Mouse (Mus musculus) lung, embryonic 14.5 days (tissue): ENCODE measurements at regions not wholly inside any gene's neighbourhood (a gene's known extent, or its start where the extent isn't known, plus 50 kb on each side); places are given as distances from the start of the nearest gene placed in this dataset.

Experiments
- ATAC-seq: fragments of 200-750 bp; cut with Nextera tagmentation; 2 replicates; pipeline ENCODE4 v1.8.0; 2017; ENCODE audit warnings: mild to moderate bottlenecking, moderate TSS enrichment, moderate library complexity; ENCODE audit not compliant: insufficient read depth
- DNase-seq: peaks from one replicate; pipeline ENCODE4 v3.0.0-alpha.2; 2015
- H3K27ac ChIP-seq: fragments of 300-500 bp; sonication (generic); 2 replicates; pipeline ENCODE4 v1.5.1; 2014; ENCODE audit warnings: low read depth, mild to moderate bottlenecking, moderate library complexity
- H3K27me3 ChIP-seq: fragments of 300-500 bp; sonication (generic); 2 replicates; pipeline ENCODE4 v1.6.1; 2014; ENCODE audit warnings: low read length, control low read depth; ENCODE audit not compliant: insufficient read depth
- H3K36me3 ChIP-seq: fragments of 300-500 bp; sonication (generic); 2 replicates; pipeline ENCODE4 v1.6.1; 2014; ENCODE audit warnings: control low read depth; ENCODE audit not compliant: insufficient read depth
- H3K4me1 ChIP-seq: fragments of 300-500 bp; sonication (generic); 2 replicates; pipeline ENCODE4 v1.6.1; 2014; ENCODE audit warnings: antibody characterized with exemption, control low read depth; ENCODE audit not compliant: insufficient read depth
- H3K4me2 ChIP-seq: fragments of 300-500 bp; sonication (generic); 2 replicates; pipeline ENCODE4 v1.6.1; 2014; ENCODE audit warnings: mild to moderate bottlenecking
- H3K4me3 ChIP-seq: fragments of 300-500 bp; sonication (generic); 2 replicates; pipeline ENCODE4 v1.5.1; 2014; ENCODE audit warnings: low read depth, low read length
- H3K9ac ChIP-seq: fragments of 300-500 bp; sonication (generic); 2 replicates; pipeline ENCODE4 v1.6.1; 2014
- H3K9me3 ChIP-seq: fragments of 300-500 bp; sonication (generic); 2 replicates; pipeline ENCODE4 v1.6.1; 2016; ENCODE audit warnings: low read depth, low read length, control low read depth
- CTCF ChIP-seq: IDR thresholded peaks from 2 replicates; pipeline ENCODE4 v1.5.1; 2016; ENCODE audit warnings: antibody characterized with exemption, low read depth
- WGBS: fragments of 180-500 bp; shearing (Covaris S2); extraction: QIAGEN DNeasy Blood & Tissue Kit; methylation state at CpG from one replicate; pipeline ENCODE4 v1.1.7; 2014; 5-methylcytosine and 5-hydroxymethylcytosine counted together

- no peak for ATAC-seq
- Histone ChIP-seq H3K36me3 (no peaks in the 10 kb centered on the region), H3K4me3 (no peak overlapping the region), H3K27me3 (no peaks in the 10 kb centered on the region), H3K4me2 (no peak overlapping the region), H3K9me3 (no peaks in the 10 kb centered on the region), H3K9ac (no peak overlapping the region), H3K27ac (no peak overlapping the region), H3K4me1 (no peaks in the 10 kb centered on the region)
- no peak for DNase-seq
- 80% methylated on average over 5 of the region's 5 CpGs for WGBS
- TF ChIP-seq CTCF = no peak
These were observed 1046.7 kb upstream of the Apob start for GRCm38 (mm10) chr12:6930726-6931125.

DNA sequence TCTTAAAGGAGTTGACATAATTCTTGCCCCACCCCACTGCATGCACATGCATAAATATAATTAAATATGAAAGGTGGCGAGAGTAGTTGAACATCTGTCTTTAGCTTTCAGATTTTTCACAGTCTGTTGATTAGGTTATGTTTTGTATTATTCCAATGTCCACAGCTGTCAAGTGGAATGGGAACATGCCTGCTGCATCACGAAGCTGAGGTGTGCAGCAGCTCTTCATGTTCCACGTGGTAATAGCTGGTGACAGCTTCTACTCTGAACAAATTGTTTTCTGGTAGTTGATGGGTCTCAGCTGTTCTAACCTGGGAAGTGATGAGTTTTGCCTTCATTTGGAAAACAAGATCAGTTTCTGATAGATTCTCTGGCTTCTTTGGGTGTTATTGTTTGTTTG lies 1020.8 kb upstream of the Apob start:
- no peaks in the 10 kb centered on the region for H3K27me3 ChIP-seq
- H3K27ac ChIP-seq = no peak overlapping the region
- no peak overlapping the region for H3K4me3 ChIP-seq
- H3K4me1 ChIP-seq = no peaks in the 10 kb centered on the region
- no peak overlapping the region for H3K9ac ChIP-seq
- H3K9me3 ChIP-seq = no peaks in the 10 kb centered on the region
- DNase-seq = no peak
- H3K36me3 ChIP-seq = no peaks in the 10 kb centered on the region
- TF ChIP-seq CTCF = no peak
- H3K4me2 ChIP-seq = no peak overlapping the region
- WGBS = 59% methylated on average over 3 of the region's 3 CpGs
- ATAC-seq = no peak

DNA sequence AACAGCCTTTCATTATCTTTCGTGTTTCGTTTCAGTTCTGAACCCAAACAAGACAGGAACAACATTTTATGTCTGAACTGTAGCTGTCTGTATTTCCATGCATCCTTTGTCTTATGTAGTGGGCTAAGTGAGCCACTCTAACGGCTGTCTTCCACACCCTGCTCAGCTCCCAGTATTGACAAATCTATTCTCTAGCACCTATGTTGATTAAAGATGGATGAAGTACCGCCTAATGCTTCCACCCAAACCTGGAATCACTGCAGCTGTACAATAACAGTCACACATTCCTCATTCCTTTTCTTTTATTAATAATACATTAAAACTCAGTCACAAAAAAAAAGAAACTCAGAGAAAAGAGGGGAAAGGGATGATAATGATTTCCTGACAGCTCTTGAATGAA lies 992.8 kb upstream of the Apob start:
- no peaks in the 10 kb centered on the region for H3K27me3 ChIP-seq
- 54% methylated on average over 4 of the region's 4 CpGs for WGBS
- DNase-seq = no peak
- H3K27ac ChIP-seq = no peak overlapping the region
- no peak overlapping the region for H3K9ac ChIP-seq
- ATAC-seq = no peak
- no peaks in the 10 kb centered on the region for H3K4me1 ChIP-seq
- H3K4me2 ChIP-seq = no peak overlapping the region
- no peak overlapping the region for H3K4me3 ChIP-seq
- H3K9me3 ChIP-seq = no peaks in the 10 kb centered on the region
- H3K36me3 ChIP-seq = no peaks in the 10 kb centered on the region
- no peak for TF ChIP-seq CTCF

- ATAC-seq (no peak), DNase-seq (no peak)
- WGBS = 67% methylated on average over 4 of the region's 4 CpGs
- no peaks in the 10 kb centered on the region for H3K36me3 ChIP-seq
- H3K4me2 ChIP-seq = no peak overlapping the region
- H3K9ac ChIP-seq = no peak overlapping the region
- no peaks in the 10 kb centered on the region for H3K9me3 ChIP-seq
- H3K4me1 ChIP-seq = no peaks in the 10 kb centered on the region
- H3K27me3 ChIP-seq = no peaks in the 10 kb centered on the region
- no peak overlapping the region for H3K27ac ChIP-seq
- H3K4me3 ChIP-seq = no peak overlapping the region
- no peak for TF ChIP-seq CTCF
These were observed 949.0 kb upstream of the Apob start for GRCm38 (mm10) chr12:7028447-7028846.

DNA sequence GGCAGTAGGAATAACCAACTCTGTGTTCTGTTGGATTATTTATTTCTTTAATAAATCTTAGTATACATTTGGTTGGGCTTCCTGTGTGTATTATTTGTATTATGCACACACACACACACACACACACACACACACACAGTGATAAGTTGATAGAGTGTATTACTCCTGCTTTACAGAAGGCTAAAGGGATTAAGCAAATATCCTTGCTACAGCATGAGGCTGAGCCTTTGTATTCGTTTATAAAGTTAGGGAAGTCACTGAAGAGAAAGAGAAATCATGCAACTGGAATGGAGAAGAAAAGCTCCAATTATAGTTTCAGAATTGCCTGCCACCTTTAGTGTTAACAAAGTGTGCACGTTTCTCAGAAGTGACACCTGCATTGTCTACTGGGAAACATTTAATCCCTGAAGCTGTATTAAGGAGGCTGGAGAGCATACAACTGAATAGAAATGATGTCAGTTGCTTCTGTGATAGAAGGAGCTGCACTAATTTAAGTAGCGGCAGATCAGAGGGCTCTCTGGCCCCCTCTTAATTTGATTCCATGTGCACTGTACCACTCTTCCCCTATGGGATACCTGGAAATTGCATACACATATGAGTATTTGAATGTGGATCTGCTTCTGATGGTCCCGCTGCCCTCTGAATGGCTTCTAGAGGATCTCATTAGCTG lies 947.9 kb upstream of the Apob start:
- Histone ChIP-seq H3K9ac (no peak overlapping the region), H3K4me1 (no peaks in the 10 kb centered on the region), H3K9me3 (no peaks in the 10 kb centered on the region), H3K4me2 (no peak overlapping the region), H3K4me3 (no peak overlapping the region), H3K27ac (no peak overlapping the region), H3K27me3 (no peaks in the 10 kb centered on the region), H3K36me3 (no peaks in the 10 kb centered on the region)
- ATAC-seq (no peak), DNase-seq (no peak)
- 63% methylated on average over 4 of the region's 4 CpGs for WGBS
- TF ChIP-seq CTCF = no peak

- no peak for TF ChIP-seq CTCF
- Histone ChIP-seq H3K4me1 (no peaks in the 10 kb centered on the region), H3K4me3 (no peak overlapping the region), H3K36me3 (no peaks in the 10 kb centered on the region), H3K27ac (no peak overlapping the region), H3K9ac (no peak overlapping the region), H3K9me3 (no peaks in the 10 kb centered on the region), H3K4me2 (no peak overlapping the region), H3K27me3 (no peaks in the 10 kb centered on the region)
- WGBS = 55% methylated on average over 3 of the region's 3 CpGs
- ATAC-seq = peak; percentile 56; the same call in 1 of the 2 replicates
- peak; percentile 70 for DNase-seq
These were observed 926.7 kb upstream of the Apob start for GRCm38 (mm10) chr12:7050791-7051190.

GRCm38 (mm10) chr12:7054575-7054974 lies 922.9 kb upstream of the Apob start:
- Histone ChIP-seq H3K9me3 (no peaks in the 10 kb centered on the region), H3K4me2 (no peak overlapping the region), H3K4me3 (no peak overlapping the region), H3K27me3 (no peaks in the 10 kb centered on the region), H3K4me1 (no peaks in the 10 kb centered on the region), H3K27ac (no peak overlapping the region), H3K9ac (no peak overlapping the region), H3K36me3 (no peaks in the 10 kb centered on the region)
- TF ChIP-seq CTCF = 0 out of 2 replicates have a peak, but pooled peaks have one; percentile 15
- no peak for ATAC-seq
- peak; percentile 2 for DNase-seq
- WGBS = 72% methylated on average over 2 of the region's 2 CpGs

DNA sequence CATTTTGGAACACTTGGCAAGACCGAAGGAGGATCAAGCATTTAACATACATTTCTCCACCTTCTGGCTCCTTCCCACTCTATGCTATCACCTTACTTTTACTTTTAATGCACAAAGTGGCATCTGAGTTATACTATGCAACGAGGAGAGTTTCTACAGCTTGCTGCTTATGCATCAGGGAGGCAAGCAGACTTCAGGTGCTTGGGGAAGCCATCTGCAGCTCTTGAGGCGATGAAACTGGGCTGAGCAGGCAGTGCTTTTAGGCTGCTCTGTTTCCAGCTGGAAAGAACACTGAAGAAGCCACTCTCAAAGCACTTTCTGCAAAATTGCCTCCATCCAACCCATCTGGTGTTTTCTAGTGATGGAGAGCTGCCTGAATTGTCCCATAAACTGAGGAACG lies 882.9 kb upstream of the Apob start:
- 70% methylated on average over 4 of the region's 4 CpGs for WGBS
- no peak for TF ChIP-seq CTCF
- H3K9ac ChIP-seq = no peak overlapping the region
- no peak overlapping the region for H3K27ac ChIP-seq
- DNase-seq (no peak), ATAC-seq (no peak)
- no peak overlapping the region for H3K4me2 ChIP-seq
- H3K9me3 ChIP-seq = no peaks in the 10 kb centered on the region
- H3K4me3 ChIP-seq = no peak overlapping the region
- no peaks in the 10 kb centered on the region for H3K27me3 ChIP-seq
- H3K36me3 ChIP-seq = no peaks in the 10 kb centered on the region
- H3K4me1 ChIP-seq = no peaks in the 10 kb centered on the region
